Mouse (Mus musculus) adrenal gland, adult 2 months (tissue): ENCODE data around the gene Gm21256. TPM values are rescaled to one million over a fixed set of nuclear protein-coding genes. Genes with fewer than 3 reads are reported as not detected.
"Not testable (repeated sequence)": the region's sequence is repeated elsewhere in the genome, so short reads cannot be mapped to it uniquely, and the experiment has no call there.

Experiments
- DNase-seq: peaks from one replicate; pipeline ENCODE4 v3.0.0; 2021
- long read RNA-seq: library from polyadenylated mRNA; stranded (forward); transcript quantifications from one replicate; pipeline ENCODE4 v2.0.0, GENCODE M21; 2021
- polyA plus RNA-seq: library from polyadenylated mRNA; depleted of rRNA; stranded (reverse); fragments of >200 nt; gene quantifications from 2 replicates; pipeline ENCODE4 v1.2.3, GENCODE M21; 2012; rRNA removed
- total RNA-seq, 2 experiments: library from RNA; stranded (reverse); gene quantifications; 2 replicates each; pipeline ENCODE4 v1.2.3; 2021

Gm21256 gene
- total RNA-seq: not detected
- polyA plus RNA-seq: not detected in 2 replicates
- long read RNA-seq: 0 reads

DNA sequence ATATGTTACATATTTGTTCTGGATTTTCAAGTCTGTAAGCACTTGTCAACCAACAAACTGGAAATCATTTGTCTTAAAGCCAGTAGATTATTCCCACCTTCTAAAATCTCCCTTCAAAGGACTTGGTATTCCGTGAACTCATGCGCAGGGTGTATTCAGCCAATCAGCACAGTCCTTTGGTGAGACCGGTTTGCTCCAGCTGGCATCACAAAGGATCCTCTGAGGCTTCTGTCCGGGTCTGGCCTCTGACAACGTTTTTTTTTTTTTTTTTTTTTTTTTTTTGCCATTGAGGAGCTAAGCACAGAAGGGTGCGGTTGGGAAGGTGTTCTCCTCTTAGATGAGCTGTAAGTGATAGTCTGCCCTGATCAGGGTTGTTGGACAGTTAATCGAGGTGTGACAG lies at the start of gene Gm21256:
Gene Gm21256, plus strand, starts transcription at position 301 of the 400 bp plus-strand sequence.
- DNase-seq: not testable (repeated sequence)

Other genes with a start within 250 kb of the Gm21256 start
- not detected for gene Gm21170, start 240.1 kb downstream of the Gm21256 start, total RNA-seq
- gene Gm21170, start 240.1 kb downstream of the Gm21256 start, polyA plus RNA-seq: not detected in 2 replicates